Mouse (Mus musculus) heart, postnatal 10 days (tissue): ENCODE data around the gene Rasa1. TPM values are rescaled to one million over a fixed set of nuclear protein-coding genes. Genes with fewer than 3 reads are reported as not detected.

Experiments used
- total RNA-seq, 2 experiments: library from RNA; stranded (reverse); gene quantifications; 2 replicates each; pipeline ENCODE4 v1.2.3; 2021

Gene Rasa1
- total RNA-seq, 2 experiments from 2014 or later, result 41.8 to 48.1 TPM

Other genes starting within 250 kb of the Rasa1 start
- 10 to 100 TPM; 25.5 to 35.2 TPM for gene Ccnh, start 99.7 kb downstream of the Rasa1 start, total RNA-seq